In the genomic region with DNA sequence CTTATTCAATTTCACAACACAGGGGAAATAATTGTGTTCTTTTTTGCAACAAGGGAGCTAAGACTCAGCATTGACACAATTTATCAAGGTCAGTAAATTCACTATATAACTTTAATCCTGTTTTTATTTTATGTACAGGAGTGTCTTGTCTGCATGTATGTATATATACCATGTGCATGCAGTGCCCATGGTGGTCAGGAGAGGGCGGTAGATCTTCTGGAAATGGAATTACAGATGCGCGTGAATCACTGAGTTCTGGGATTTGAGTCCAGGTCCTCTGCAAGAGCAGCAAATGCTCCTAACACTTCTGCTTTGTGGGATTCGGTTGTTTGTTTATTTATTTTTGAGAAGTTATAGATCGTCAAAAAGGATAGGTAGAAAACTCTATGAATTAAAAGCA, we compare ENCODE assay signal across 12 mouse cellular contexts. TPM values are rescaled to one million over a fixed set of nuclear protein-coding genes. Genes with fewer than 3 reads are reported as not detected.
DNase-seq lines count a peak whose midpoint lies in the region; TF ChIP-seq lines count a peak whose summit lies in the region.
"Had no signal": no experiment of that assay in that cellular context is flagged by ENCODE, and none has a peak within 500 bp of the region (broad histone marks: within the 10 kb centered on the region; RNA-seq: fewer than 3 reads in every experiment).

No protein-coding gene starts in this region.

- no peak overlapping the region for H3K27ac ChIP-seq in cerebellum, adult 2 months (ENCODE audit: insufficient read depth, low read length)
- H3K27ac ChIP-seq in left cerebral cortex, adult 2 months = no peak overlapping the region
- no peak overlapping the region for H3K27ac ChIP-seq in bone marrow, adult 2 months (ENCODE audit: control insufficient read depth, insufficient read depth, low read depth, low read length, poor library complexity)

- TF ChIP-seq POLR2A in cerebellum, adult 2 months (IDR thresholded peaks at IDR 0.05; ENCODE audit: borderline replicate concordance, insufficient read depth, low read length) = no peak
- no peak for TF ChIP-seq POLR2A in bone marrow, adult 2 months (IDR thresholded peaks at IDR 0.05; ENCODE audit: borderline replicate concordance, control insufficient read depth, low read depth, low read length)

- DNase-seq in cerebellum, adult 2 months = no peak
- no peak for DNase-seq in cerebellum, adult 18-20 months
- DNase-seq in left cerebral cortex, adult 2 months (ENCODE audit: extremely low spot score in 1 of 2, low spot score in 2 of 2) = no peak
- DNase-seq in left cerebral cortex, postnatal 36 days (ENCODE audit: low spot score in 2 of 2) = no peak
- peak; percentile 34 for DNase-seq in 416B (ENCODE audit: low read depth)
- no peak for DNase-seq in layer of hippocampus, adult 9-11 months
- DNase-seq in left cerebral cortex, postnatal 10 days (ENCODE audit: extremely low spot score in 1 of 2, low spot score in 2 of 2) = no peak
- DNase-seq: adrenal gland, postnatal 10 days; cerebellum, adult 9-11 months; gastrocnemius, postnatal 14 days; heart, postnatal 14 days had no signal

- WGBS in cerebellum, adult 2 months = 92% methylated on average over 5 of the region's 5 CpGs
- 88% methylated on average over 5 of the region's 5 CpGs for WGBS in bone marrow, adult 2 months

- H3K4me1 ChIP-seq in cerebellum, adult 2 months (ENCODE audit: control insufficient read depth, insufficient read depth, low read length) = peaks cover 28% of the 10 kb centered on the region
- no peaks in the 10 kb centered on the region for H3K4me1 ChIP-seq in bone marrow, adult 2 months (ENCODE audit: control insufficient read depth, insufficient read depth, low read length)

- no peaks in the 10 kb centered on the region for H3K27me3 ChIP-seq in cerebellum, adult 2 months (ENCODE audit: control insufficient read depth, insufficient read depth, low read length)

- TF ChIP-seq CTCF in cerebellum, adult 2 months (IDR thresholded peaks at IDR 0.05; ENCODE audit: borderline replicate concordance, insufficient read depth, low read depth, low read length) = 0 out of 2 replicates have a peak, but pooled peaks have one; percentile 6
- peak; percentile 28 for TF ChIP-seq CTCF in left cerebral cortex, adult 2 months (IDR thresholded peaks at IDR 0.05)
- TF ChIP-seq CTCF in bone marrow, adult 2 months (IDR thresholded peaks at IDR 0.05; ENCODE audit: control insufficient read depth, insufficient read depth, low read length) = 0 out of 2 replicates have a peak, but pooled peaks have one; percentile 5

- intact Hi-C loops in left cerebral cortex, adult 2 months (cut with DNase I) = no loop called here
- intact Hi-C loops in left cerebral cortex, postnatal 36 days (cut with DNase I) = no loop called here
- intact Hi-C loops in left cerebral cortex, postnatal 10 days (cut with DNase I) = loop anchor here (5.0 kb wide), 1 partner anchor 177 kb away; no protein-coding TSS in a partner anchor

- H3K4me3 ChIP-seq in cerebellum, adult 2 months (replicated peaks; ENCODE audit: insufficient read depth, low read depth, low read length) = no peak overlapping the region
- no peak overlapping the region for H3K4me3 ChIP-seq in left cerebral cortex, adult 2 months
- no peak overlapping the region for H3K4me3 ChIP-seq in bone marrow, adult 2 months (replicated peaks; ENCODE audit: control insufficient read depth, low read depth, low read length)

RNA-seq across cellular contexts. Expression of a gene that starts 37.8 kb away (rescaled TPM):
- 120 and 125 TPM in 2 replicates for polyA plus RNA-seq in cerebellum, adult 2 months (2012; rRNA removed)
- total RNA-seq in left cerebral cortex, adult 2 months (2021) = 100 to 1,000 TPM; 214 to 217 TPM
- total RNA-seq in left cerebral cortex, postnatal 36 days (2021) = 100 to 1,000 TPM; 222 TPM
- 36.3 and 63.7 TPM in 2 replicates for polyA plus RNA-seq in bone marrow, adult 2 months (2011; ENCODE audit: insufficient read depth, insufficient read length, low replicate concordance, missing spikeins)
- total RNA-seq in left cerebral cortex, postnatal 10 days (2021) = 100 to 1,000 TPM; 246 TPM
